Comparison of ENCODE assay signal across 8 mouse cellular contexts in the genomic region with DNA sequence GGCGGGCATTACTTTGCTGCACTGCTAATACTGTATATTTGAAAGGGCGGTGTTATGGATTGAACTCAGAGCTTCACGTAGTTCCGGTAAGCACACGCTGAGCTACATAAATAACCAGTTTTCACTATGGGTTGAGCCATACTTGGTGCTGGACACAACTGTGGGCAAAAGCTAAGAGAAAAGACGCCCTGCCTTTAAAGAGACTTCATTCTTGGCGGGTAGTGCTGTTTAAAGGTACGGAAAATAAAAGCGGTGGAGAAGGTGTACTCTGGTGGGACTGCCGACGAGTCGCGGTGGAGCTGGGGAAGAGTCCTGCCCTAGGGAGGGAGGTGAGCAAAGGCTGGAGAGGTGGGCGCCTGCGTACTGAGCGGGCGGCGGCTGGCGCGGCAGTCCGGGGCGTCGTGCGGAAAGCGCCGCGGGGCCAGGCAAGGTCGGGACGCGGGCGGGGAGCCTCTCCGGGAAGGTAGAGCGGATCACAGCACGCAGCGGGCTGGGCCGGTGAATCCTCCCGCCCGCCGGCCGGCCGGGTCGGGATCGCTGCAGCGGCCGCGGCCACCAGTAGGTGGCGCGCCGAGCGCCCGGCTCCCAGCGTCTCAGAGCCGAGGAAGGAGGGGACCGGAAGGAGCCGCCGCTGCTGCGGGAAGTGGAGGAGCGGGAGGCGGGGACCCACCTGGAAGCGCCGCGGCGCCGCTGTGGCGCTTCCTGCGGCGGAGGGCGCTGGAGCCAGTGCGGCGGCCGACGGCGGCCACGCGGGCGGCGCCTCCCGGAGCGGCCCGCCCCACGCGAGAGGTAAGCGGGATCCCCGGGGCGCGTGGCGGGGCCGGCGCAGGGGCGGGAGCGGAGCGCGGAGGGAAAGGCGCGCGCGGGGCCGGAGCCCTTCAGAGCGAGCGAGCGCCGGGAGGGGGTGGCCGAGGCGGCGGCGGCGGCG. TPM values are rescaled to one million over a fixed set of nuclear protein-coding genes. Genes with fewer than 3 reads are reported as not detected.
DNase-seq lines count a peak whose midpoint lies in the region; ATAC-seq and TF ChIP-seq lines count a peak whose summit lies in the region.

Gene Zzz3, plus strand, starts transcription at position 124 of the 928 bp plus-strand sequence.

- 1% methylated on average over 81 of the region's 108 CpGs for WGBS in hindbrain, postnatal 0 days

- peaks cover 6% of the 10 kb centered on the region; the same call in 1 of the 2 replicates for H3K4me1 ChIP-seq in hindbrain, postnatal 0 days (ENCODE audit: insufficient read depth, low read length)

- H3K4me3 ChIP-seq in gastrocnemius, adult 2 months = peak within 1 kb of the TSS; percentile 89
- peak within 1 kb of the TSS; percentile 77 for H3K4me3 ChIP-seq in hindbrain, postnatal 0 days (ENCODE audit: low read length)
- H3K4me3 ChIP-seq in left cerebral cortex, adult 2 months = peak within 1 kb of the TSS; percentile 96

- H3K4me2 ChIP-seq in hindbrain, postnatal 0 days (ENCODE audit: low read depth, low read length) = peak within 1 kb of the TSS; percentile 62

- peaks cover 6% of the 10 kb centered on the region; the same call in 1 of the 2 replicates for H3K36me3 ChIP-seq in hindbrain, postnatal 0 days (ENCODE audit: insufficient read depth, low read length)

- H3K27ac ChIP-seq in gastrocnemius, adult 2 months = peak within 1 kb of the TSS; percentile 100
- peak within 1 kb of the TSS; percentile 99 for H3K27ac ChIP-seq in hindbrain, postnatal 0 days
- H3K27ac ChIP-seq in left cerebral cortex, adult 2 months = peak within 1 kb of the TSS; percentile 100

- ATAC-seq in hindbrain, postnatal 0 days = peak; percentile 94
- peak; percentile 76 for ATAC-seq in megakaryocyte, adult 5-6 weeks (ENCODE audit: poor library complexity, severe bottlenecking)

- H3K27me3 ChIP-seq in hindbrain, postnatal 0 days (ENCODE audit: insufficient read depth, low read length) = no peaks in the 10 kb centered on the region

- intact Hi-C loops in gastrocnemius, adult 2 months (cut with DNase I) = loop anchor here (1.0 to 5.0 kb wide), 2 partner anchors 83 to 357 kb away; no protein-coding TSS in a partner anchor
- intact Hi-C loops in left cerebral cortex, adult 2 months (cut with DNase I) = loop anchor here (1.0 to 5.0 kb wide), 3 partner anchors 67 to 354 kb away; no protein-coding TSS in a partner anchor

- no peaks in the 10 kb centered on the region for H3K9me3 ChIP-seq in hindbrain, postnatal 0 days (ENCODE audit: low read length)

- peak within 1 kb of the TSS; percentile 87 for H3K9ac ChIP-seq in hindbrain, postnatal 0 days (replicated peaks; ENCODE audit: low read length)

- peak; percentile 65 for DNase-seq in WW6 (ENCODE audit: low read depth, low spot score)
- DNase-seq in cerebellum, postnatal 4 days (ENCODE audit: low spot score in 2 of 2) = peak; percentile 76 to 94
- DNase-seq in gastrocnemius, adult 2 months = peak; percentile 95
- peak; percentile 95 for DNase-seq in hindbrain, postnatal 0 days (ENCODE audit: low spot score)
- DNase-seq in left cerebral cortex, adult 2 months (ENCODE audit: extremely low spot score in 1 of 2, low spot score in 2 of 2) = peak; percentile 87 to 92
- DNase-seq in right cerebral cortex, adult 2 months (ENCODE audit: low spot score in 2 of 2) = peak; percentile 79 to 85
- DNase-seq in urinary bladder, postnatal 14 days (ENCODE audit: low spot score) = peak; percentile 90

- peak; percentile 100; the same call in 1 of the 2 replicates for TF ChIP-seq CTCF in gastrocnemius, adult 2 months (IDR thresholded peaks at IDR 0.05)
- peak; percentile 57 for TF ChIP-seq CTCF in hindbrain, postnatal 0 days (IDR thresholded peaks at IDR 0.05; ENCODE audit: low read depth)
- peak; percentile 99 for TF ChIP-seq CTCF in left cerebral cortex, adult 2 months (IDR thresholded peaks at IDR 0.05)

RNA-seq across cellular contexts. Expression of gene Zzz3, which starts in this region (rescaled TPM):
- 10 to 100 TPM; 15.7 to 18.1 TPM for total RNA-seq in gastrocnemius, adult 2 months (2021)
- 28.0 and 33.3 TPM in 2 replicates for total RNA-seq in hindbrain, postnatal 0 days (2014; rRNA removed)
- polyA plus RNA-seq in hindbrain, postnatal 0 days (2015; fragmentation: Nextera tagmentation; extraction: Ambion mirVana) = 20.9 and 23.4 TPM in 2 replicates
- total RNA-seq in left cerebral cortex, adult 2 months (2021) = 10 to 100 TPM; 49.5 to 52.6 TPM
- total RNA-seq in megakaryocyte, adult 5-6 weeks (2015) = 28.2 and 34.0 TPM in 2 replicates
- 47.8 and 48.3 TPM in 2 replicates for total RNA-seq in megakaryocyte, adult 5-6 weeks (2017)

Comparison
In these comparisons a context has a peak if more than half of its experiments do, and no peak if none do; other contexts are left out.
1. Peak in every context shown above with its lines: DNase-seq, ATAC-seq, H3K4me3 ChIP-seq and H3K27ac ChIP-seq.